Mouse (Mus musculus) urinary bladder, postnatal 36 days (tissue): ENCODE measurements around the gene Lhfpl2.

Experiments
- DNase-seq, 2 experiments: peaks; one replicate each; pipeline ENCODE4 v3.0.0; 2022; ENCODE audit warnings: low spot score in 2 of 2, mixed read lengths in 1 of 2

Lhfpl2 gene

GRCm38 (mm10) chr13:94212716-94213115 is 155.1 kb downstream of the Lhfpl2 start:
- no peak for DNase-seq

DNA sequence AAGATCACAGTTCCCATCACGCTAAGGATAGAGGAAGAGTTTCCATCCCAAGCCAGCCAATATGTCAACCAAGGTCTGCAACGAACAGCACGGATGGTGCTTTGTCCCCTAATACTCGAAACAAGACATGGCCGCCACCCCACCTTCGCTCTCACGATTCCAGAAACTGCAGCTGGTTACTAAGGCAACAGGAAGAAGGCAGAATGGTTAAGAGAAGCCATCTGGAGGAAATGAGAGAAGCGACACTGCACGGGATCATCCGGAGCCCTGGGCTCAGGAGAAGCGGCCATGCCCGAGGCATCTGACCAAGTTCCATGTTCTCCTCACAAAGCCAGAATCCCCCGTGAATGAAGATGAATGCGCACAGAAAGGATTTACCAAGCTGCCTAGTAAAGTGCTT is 166.0 kb downstream of the Lhfpl2 start:
- no peak for DNase-seq

- no peak for DNase-seq
Measured at GRCm38 (mm10) chr13:94224717-94225705, 167.4 kb downstream of the Lhfpl2 start.

DNA sequence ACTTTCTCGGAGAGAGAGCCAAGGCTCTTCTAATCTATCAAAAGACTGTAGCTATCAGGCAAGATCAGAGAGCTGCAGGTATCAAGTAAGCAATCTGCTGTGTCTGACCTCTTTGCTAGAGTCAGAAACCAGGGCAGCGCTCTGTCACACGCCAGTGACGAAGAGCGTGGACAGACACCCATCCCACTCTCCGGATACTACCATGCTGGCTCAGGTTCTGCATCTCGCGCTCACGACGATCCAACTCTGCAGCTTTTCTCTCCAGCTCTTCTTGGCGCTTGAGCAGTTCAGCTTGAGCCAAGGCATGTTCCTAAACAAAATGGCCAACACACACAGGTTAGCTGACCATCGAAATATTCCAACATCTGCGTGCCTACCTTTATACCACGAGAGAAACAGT is 174.3 kb downstream of the Lhfpl2 start:
- no peak for DNase-seq

GRCm38 (mm10) chr13:94239488-94239887 is 181.9 kb downstream of the Lhfpl2 start:
- no peak for DNase-seq

- DNase-seq: no peak
Measured at GRCm38 (mm10) chr13:94240111-94240510, 182.5 kb downstream of the Lhfpl2 start.

GRCm38 (mm10) chr13:94240873-94241272 is 183.3 kb downstream of the Lhfpl2 start:
- no peak for DNase-seq

DNA sequence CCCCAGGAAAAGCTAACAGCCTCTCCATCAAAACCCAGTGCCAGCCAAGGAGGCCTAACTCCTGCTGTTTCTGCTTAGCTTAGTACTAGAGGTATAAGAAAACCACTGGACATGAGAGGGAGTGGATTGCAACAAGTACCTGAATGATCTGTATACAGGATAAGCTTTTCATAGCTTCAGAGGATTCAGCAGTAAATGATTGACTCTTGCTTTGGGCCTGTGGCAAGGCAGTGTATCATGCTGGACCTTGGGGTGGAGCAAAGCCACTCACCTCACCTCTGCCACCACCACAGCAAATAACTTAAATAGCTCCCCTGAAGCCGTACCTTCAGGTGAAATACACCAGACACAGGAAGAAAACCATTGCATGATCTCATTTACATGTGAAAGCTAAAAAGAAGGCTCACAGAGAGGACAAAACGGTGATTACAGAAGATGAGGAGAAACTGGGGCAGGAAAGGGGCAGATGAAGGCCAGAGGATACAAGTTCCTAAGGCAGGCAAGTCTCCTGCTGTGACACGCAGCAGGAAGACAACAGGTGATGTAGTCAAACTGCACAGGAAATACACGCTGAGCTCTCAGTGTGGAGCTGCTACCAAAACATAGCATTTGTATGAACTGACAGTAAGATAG is 184.4 kb downstream of the Lhfpl2 start:
- DNase-seq: no peak

GRCm38 (mm10) chr13:94242897-94243296 is 185.3 kb downstream of the Lhfpl2 start:
- no peak for DNase-seq
